Mouse (Mus musculus) olfactory bulb, adult 2 months (tissue): ENCODE measurements around the gene Nkapd1. TPM values are rescaled to one million over a fixed set of nuclear protein-coding genes. Genes with fewer than 3 reads are reported as not detected.
"Not testable (repeated sequence)": the region's sequence is repeated elsewhere in the genome, so short reads cannot be mapped to it uniquely, and the experiment has no call there.

Source experiments
- H3K27ac ChIP-seq: fragments of 200-500 bp; 2 replicates; pipeline ENCODE4 v1.5.1; 2012; ENCODE audit warnings: low read depth, low read length; ENCODE audit not compliant: insufficient read depth
- H3K4me1 ChIP-seq: fragments of 200-500 bp; 2 replicates; pipeline ENCODE4 v1.6.1; 2012; ENCODE audit warnings: low read length; ENCODE audit not compliant: control insufficient read depth, insufficient read depth
- H3K4me3 ChIP-seq: fragments of 200-500 bp; 2 replicates; pipeline ENCODE4 v1.5.1; 2012; ENCODE audit warnings: mild to moderate bottlenecking, low read depth, low read length, moderate library complexity; ENCODE audit not compliant: insufficient read depth
- CTCF ChIP-seq: fragments of 200-500 bp; IDR thresholded peaks from 2 replicates; pipeline ENCODE4 v1.5.1; 2012; ENCODE audit warnings: low read depth, mild to moderate bottlenecking, low read length, moderate library complexity; ENCODE audit not compliant: insufficient read depth
- POLR2A ChIP-seq: fragments of 200-500 bp; IDR thresholded peaks from 2 replicates; pipeline ENCODE4 v1.6.1; 2012; ENCODE audit warnings: mild to moderate bottlenecking, low read depth, low read length, moderate library complexity; ENCODE audit not compliant: insufficient read depth
- WGBS: fragments of 180-500 bp; shearing (Covaris S2); methylation state at CpG from one replicate; pipeline ENCODE4 v1.1.7; 2018; 5-methylcytosine and 5-hydroxymethylcytosine counted together
- polyA plus RNA-seq: library from polyadenylated mRNA; stranded (reverse); fragments of >200 nt; gene quantifications from 2 replicates; pipeline ENCODE4 v1.2.4, GENCODE M21; 2012; ENCODE audit warnings: low replicate concordance; ENCODE audit not compliant: missing spikeins, insufficient read depth, insufficient read length

The Nkapd1 gene
- polyA plus RNA-seq, 1 experiment = not detected

DNA sequence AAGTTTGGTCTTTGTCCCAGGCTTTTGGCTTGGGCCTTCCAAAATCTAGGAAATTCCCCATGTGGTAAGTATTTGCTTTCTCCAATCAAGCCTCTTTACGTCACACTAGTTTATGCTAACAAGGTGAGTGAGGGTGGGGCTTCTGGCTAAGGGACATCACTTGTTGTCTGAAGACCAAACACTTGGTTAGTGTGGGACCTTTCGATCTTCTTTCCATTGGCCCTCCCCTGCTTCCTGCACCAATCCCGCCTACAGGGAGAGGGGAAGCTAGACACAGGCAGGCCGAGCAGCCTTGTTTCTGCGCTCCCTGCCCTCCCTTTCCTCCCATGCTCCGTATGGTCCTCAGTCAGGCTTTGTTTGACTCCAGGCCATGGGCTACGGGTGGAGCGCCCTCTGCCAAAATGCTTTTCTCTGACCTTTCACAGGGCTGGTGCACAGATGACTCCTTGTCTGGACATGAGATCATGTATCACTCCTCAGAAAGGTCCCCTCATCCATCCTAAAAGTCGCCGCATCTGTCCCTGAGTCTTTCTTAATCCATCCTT, 29.6 kb upstream of the Nkapd1 start:
- H3K4me3 ChIP-seq = no peak overlapping the region
- H3K4me1 ChIP-seq = no peaks in the 10 kb centered on the region
- WGBS = 75% methylated on average over 10 of the region's 10 CpGs
- no peak overlapping the region for H3K27ac ChIP-seq
- TF ChIP-seq POLR2A = no peak
- TF ChIP-seq CTCF = no peak

DNA sequence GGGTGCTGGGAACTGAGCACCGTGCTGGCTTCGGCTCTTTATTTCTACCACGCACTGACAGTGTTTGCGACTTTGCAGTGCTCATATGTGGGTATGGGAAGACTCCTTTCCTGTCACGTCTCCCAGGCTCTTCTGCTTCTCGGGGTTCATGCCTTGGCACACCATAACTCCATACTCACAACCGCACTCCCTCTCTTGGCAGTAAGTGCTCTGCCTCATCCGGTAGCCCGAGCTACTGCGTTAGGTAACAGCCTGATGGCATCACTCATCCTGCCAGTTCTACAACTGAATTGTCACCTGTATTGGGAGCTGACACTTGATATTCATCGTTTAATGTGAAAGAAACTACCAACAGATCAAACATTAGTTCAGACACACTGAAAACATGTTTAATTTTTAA, 17.0 kb upstream of the Nkapd1 start:
- Histone ChIP-seq H3K4me3 (no peak overlapping the region), H3K27ac (no peak overlapping the region), H3K4me1 (no peaks in the 10 kb centered on the region)
- no peak for TF ChIP-seq CTCF
- no peak for TF ChIP-seq POLR2A
- 97% methylated on average over 11 of the region's 11 CpGs for WGBS

DNA sequence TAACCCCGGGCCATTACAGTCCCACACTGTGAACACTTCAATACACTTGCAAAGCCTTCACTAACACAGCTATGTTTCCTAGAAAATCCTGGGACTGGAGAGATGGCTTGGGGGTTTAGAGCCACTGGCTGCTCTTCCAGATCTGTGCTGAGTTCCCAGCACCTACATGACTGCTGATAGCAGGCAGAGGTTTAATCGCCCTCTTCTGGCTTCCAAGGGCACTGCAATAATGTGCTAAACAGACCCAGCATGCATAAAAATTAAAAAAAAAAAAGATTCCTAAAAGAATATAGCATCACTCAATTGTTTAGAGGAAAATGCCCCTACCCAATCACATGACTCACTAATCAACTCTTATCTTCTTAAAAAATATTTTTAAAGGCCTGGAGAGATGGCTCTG, 15.8 kb upstream of the Nkapd1 start:
- Histone ChIP-seq H3K27ac (no peak overlapping the region), H3K4me3 (no peak overlapping the region), H3K4me1 (no peaks in the 10 kb centered on the region)
- no peak for TF ChIP-seq CTCF
- no peak for TF ChIP-seq POLR2A
- WGBS = 59% methylated on average over 2 of the region's 2 CpGs

DNA sequence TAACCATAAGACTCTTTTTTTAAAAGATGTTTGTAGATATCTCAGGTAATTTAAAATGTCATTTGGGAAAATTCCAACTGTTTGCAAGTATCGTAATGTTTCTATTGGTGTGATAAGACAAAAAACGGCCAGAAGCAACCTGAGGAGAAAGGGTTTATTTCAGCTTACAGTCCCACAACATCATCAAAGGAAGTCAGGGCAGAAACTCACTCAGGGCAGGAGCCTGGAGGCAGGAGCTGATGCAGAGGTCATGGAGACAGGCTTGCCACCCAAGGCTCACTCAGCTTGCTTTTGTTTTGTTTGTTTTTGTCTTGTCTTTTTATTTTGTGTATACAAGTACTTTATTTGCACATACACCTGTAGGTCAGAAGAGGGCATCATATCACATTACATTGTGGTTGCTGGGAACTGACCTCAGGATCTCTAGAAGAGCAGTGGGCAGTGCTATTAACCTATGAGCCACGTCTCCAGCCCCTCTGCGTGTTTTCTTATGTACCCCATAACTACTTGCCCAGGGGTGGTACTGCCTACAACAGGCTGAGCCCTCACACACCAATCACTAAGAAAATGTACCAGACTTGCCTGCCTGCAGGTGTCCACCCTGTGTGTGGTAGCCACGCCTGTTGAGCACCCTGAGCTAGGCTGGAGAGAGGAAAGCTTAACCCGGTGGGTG, 14.9 kb upstream of the Nkapd1 start:
- no peak overlapping the region for H3K4me3 ChIP-seq

DNA sequence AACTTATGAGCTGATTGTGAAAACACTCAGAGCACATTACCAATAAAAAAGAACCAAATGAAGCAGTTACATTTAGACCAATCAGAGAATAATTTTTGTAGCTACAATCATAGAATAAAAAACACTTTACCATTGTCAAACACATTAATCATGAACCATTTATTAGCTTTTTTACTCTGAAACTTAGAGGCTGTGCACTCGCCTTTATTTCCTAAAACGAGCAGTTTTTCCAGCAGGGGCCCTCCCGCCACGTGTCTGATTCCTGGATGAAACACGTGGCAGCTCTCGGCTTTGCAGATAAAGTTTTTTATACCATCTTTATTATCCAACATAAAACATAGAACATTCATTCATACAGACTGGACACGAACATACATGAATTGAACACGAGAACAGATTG, 13.6 kb upstream of the Nkapd1 start:
- not testable (repeated sequence) for H3K4me3 ChIP-seq, H3K4me1 ChIP-seq, H3K27ac ChIP-seq
- 86% methylated on average over 6 of the region's 8 CpGs for WGBS

More for the DNA sequence above, 14.9 kb upstream of the Nkapd1 start:
- Histone ChIP-seq H3K4me1 (no peaks in the 10 kb centered on the region), H3K27ac (no peak overlapping the region)
- WGBS = 90% methylated on average over 6 of the region's 6 CpGs
- TF ChIP-seq POLR2A = no peak
- TF ChIP-seq CTCF = no peak

DNA sequence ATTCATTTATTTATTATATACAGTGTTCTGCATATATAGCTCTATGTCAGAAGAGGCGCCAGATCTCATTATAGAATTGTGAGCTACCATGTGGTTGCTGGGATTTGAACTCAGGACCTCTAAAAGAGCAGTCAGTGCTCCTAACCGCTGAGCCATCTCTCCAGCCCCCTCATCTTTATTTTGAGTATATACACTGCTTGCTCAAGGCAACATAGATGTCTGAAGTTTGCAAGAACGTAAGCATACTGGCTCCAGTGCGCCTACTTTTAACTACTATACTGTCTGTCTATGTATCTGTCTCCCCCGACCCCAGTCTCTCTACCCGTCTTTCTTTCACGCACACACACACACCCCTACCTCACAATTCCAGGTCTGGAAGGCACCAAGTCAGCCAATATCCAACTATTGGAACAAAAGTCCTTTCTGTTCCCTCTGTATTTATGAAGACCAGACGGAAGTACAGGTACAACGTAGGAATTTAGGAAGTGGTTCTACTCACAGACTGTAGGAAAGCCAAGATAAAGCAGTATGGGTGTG, 598 bp upstream of the Nkapd1 start:
- H3K27ac ChIP-seq = no peak overlapping the region
- 60% methylated on average over 9 of the region's 9 CpGs for WGBS

DNA sequence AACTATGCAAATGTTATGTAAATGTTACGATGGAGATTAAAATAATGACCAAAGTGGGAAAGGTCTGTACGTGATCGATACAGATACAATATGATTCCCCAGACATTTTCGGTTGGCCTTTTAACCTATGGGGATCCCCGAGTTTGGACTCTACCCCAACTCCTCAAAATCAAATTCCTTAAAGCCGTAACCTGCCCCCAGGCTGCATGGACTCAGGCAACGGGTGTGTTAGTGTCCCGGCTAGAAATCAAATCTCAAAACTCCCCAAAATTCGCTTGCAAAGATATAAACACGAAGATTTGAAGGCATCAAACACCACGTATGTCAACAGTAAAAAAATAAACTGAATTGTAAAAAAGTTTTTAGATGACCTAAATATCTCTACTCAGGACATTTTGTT, 1.1 kb downstream of the Nkapd1 start:
- WGBS = 31% methylated on average over 11 of the region's 11 CpGs
- H3K27ac ChIP-seq = no peak overlapping the region
- peak overlapping the region; percentile 87 for H3K4me3 ChIP-seq
- no peaks in the 10 kb centered on the region for H3K4me1 ChIP-seq
- TF ChIP-seq CTCF (no peak), POLR2A (no peak)

More for the DNA sequence above, 598 bp upstream of the Nkapd1 start:
- Histone ChIP-seq H3K4me1 (no peaks in the 10 kb centered on the region), H3K4me3 (no peak overlapping the region)
- no peak for TF ChIP-seq CTCF
- TF ChIP-seq POLR2A = no peak

DNA sequence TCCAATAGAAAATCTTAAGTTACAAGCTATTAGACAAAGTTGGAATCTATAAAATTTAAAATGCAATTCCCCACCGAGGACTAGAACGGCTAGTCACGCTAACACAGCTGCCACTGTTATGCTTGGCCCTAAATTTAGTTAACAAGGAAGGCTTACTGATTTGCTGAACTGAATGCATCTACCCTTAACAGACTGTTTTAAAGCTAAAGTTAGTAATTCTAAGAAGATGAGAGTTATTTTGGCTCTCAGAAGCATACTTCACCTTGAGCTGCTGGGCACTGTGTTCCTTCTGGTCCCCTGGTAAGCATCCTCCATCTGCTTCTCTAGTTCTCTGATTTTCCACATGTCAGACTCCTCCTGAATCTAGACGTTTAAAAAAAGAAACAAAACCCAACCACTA, 5.1 kb downstream of the Nkapd1 start:
- no peak overlapping the region for H3K4me3 ChIP-seq
- H3K27ac ChIP-seq = no peak overlapping the region
- 67% methylated on average over 4 of the region's 4 CpGs for WGBS
- no peak for TF ChIP-seq CTCF
- no peaks in the 10 kb centered on the region; the same call in 1 of the 2 replicates for H3K4me1 ChIP-seq

DNA sequence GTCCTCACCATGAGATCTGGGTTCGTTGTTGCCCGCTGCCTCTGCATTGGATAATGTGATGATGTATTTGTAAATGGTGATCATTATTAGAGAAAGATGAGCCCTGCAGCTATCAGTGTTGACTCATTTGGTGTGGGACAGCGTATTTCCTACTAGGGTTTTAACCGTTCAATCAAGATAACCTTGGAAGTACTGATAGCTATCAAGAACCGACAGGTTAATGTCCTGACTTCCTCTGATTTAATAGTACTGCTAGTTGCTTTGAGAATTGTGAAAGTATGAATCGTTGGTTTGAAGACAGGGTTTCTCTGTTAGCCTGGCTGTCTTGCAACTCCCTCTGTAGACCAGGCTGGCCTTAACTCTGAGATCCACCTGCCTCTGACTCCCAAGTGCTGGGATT, 12.9 kb downstream of the Nkapd1 start:
- H3K27ac ChIP-seq = no peak overlapping the region; the same call in 1 of the 2 replicates
- peaks cover 9% of the 10 kb centered on the region for H3K4me1 ChIP-seq
- TF ChIP-seq CTCF = no peak
- TF ChIP-seq POLR2A = no peak
- under 1% methylated on average over 6 of the region's 6 CpGs for WGBS
- peak overlapping the region; percentile 92 for H3K4me3 ChIP-seq
